Mouse (Mus musculus) erythroblast, adult 5-6 weeks (primary cell): ENCODE measurements around the gene Tmem47. TPM values are rescaled to one million over a fixed set of nuclear protein-coding genes. Genes with fewer than 3 reads are reported as not detected.

Experiments used
- ATAC-seq: replicated peaks from 2 replicates; pipeline ENCODE4 v1.8.0; 2016; ENCODE audit warnings: moderate number of reproducible peaks, mild to moderate bottlenecking, moderate TSS enrichment, inconsistent platforms; ENCODE audit not compliant: poor library complexity, low FRiP score, severe bottlenecking
- total RNA-seq, 2 experiments: library from RNA; stranded (forward) in 1 of 2; stranded (reverse) in 1 of 2; fragments of 150-400 nt in 1 of 2; fragments of 200-764, 138-1000 nt in 1 of 2; gene quantifications; 2 replicates each; pipeline versions ENCODE4 v1.2.3 to v1.2.4; 2015 to 2017; ENCODE audit warnings: low replicate concordance in 2 of 2

The Tmem47 gene
- not detected in 2 replicates for total RNA-seq (2015; ENCODE audit: low replicate concordance)
- total RNA-seq (2017; ENCODE audit: low replicate concordance) = 2.6 TPM in 1 of 2 replicates, not detected in the other

- no peak for ATAC-seq
Observed at GRCm38 (mm10) chrX:81070210-81070803, at the start of gene Tmem47. Gene Tmem47, plus strand, starts transcription at chrX:81070698.

- no peak for ATAC-seq
Observed at GRCm38 (mm10) chrX:81070804-81071461, 435 bp downstream of the Tmem47 start.

GRCm38 (mm10) chrX:81071746-81072640, 1.5 kb downstream of the Tmem47 start:
- no peak for ATAC-seq

GRCm38 (mm10) chrX:81072651-81073050, 2.2 kb downstream of the Tmem47 start:
- ATAC-seq = no peak

- no peak for ATAC-seq
Observed at GRCm38 (mm10) chrX:81073834-81074233, 3.3 kb downstream of the Tmem47 start.

DNA sequence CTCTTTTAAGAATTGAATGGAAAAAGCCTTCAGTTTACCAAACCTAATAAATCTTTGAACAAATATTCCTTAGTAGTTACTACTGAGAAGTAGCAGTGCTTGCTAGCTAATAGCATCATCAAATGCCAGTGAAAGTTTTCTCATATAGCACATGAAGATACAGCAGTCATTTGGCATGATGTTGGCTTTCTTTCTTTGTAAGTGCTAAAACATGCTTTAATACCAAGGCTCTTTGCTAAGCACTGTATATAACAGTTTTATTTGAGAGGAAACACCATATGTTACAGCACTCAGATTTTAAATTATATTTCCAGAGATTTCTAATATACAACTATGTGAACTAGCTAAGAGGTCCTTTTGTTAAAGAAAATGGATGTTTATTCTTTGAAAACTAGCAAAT, 8.0 kb downstream of the Tmem47 start:
- ATAC-seq = no peak

DNA sequence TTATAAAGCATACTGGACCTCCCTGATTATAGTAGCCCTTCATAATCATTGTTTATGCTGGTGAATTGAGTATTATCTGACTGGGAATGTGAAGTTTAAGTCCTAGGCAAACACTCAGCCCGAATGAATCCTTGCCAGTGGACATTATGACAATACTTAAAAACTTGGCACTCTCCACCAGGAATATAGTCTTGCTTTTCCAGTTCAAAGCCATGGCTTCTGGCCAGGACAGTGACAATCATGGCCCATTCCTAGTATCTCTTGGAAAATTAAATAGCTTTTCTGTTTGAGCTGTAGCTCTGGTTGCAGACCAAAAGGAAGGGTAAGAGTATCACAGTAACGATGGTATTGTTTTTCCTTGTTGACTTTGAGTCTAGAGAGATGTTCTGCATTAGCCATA, 10.5 kb downstream of the Tmem47 start:
- no peak for ATAC-seq

- ATAC-seq = no peak
Observed at GRCm38 (mm10) chrX:81085025-81085752, 14.7 kb downstream of the Tmem47 start.

- ATAC-seq = no peak
Observed at GRCm38 (mm10) chrX:81147416-81147815, 76.9 kb downstream of the Tmem47 start.
